Mouse (Mus musculus): ENCODE results near the gene Nutf2. TPM values are rescaled to one million over a fixed set of nuclear protein-coding genes. Genes with fewer than 3 reads are reported as not detected.
"Not testable (repeated sequence)": the region's sequence is repeated elsewhere in the genome, so short reads cannot be mapped to it uniquely, and the experiment has no call there.

Gene Nutf2
- polyA plus RNA-seq, 1 experiment: 9.1 TPM

- peaks cover 77% of the 10 kb centered on the region for H3K4me1 ChIP-seq (ENCODE audit: control insufficient read depth)
Measured at GRCm38 (mm10) chr8:105826861-105827848, 33.2 kb upstream of the Nutf2 start, which contains the start of the genes Ranbp10 and Tsnaxip1. Gene Ranbp10, minus strand, starts transcription at chr8:105827350. Gene Tsnaxip1, plus strand, starts transcription at chr8:105827731.

GRCm38 (mm10) chr8:105833740-105834139 is 26.6 kb upstream of the Nutf2 start:
- H3K27me3 ChIP-seq (ENCODE audit: control insufficient read depth); H3K9me3 ChIP-seq (ENCODE audit: control insufficient read depth, low read length): not testable (repeated sequence)
- peaks cover 73% of the 10 kb centered on the region for H3K4me1 ChIP-seq (ENCODE audit: control insufficient read depth)
- H3K36me3 ChIP-seq (ENCODE audit: control insufficient read depth): peaks cover 35% of the 10 kb centered on the region
- H3K4me3 ChIP-seq (replicated peaks): peak overlapping the region; percentile 63
- TF ChIP-seq TAL1 (IDR thresholded peaks at IDR 0.05; ENCODE audit: low read length): peak; percentile 97
- TF ChIP-seq GATA1 (IDR thresholded peaks at IDR 0.05; ENCODE audit: low read length): peak; percentile 96

More at GRCm38 (mm10) chr8:105826861-105827848, 33.2 kb upstream of the Nutf2 start, which contains the start of the genes Ranbp10 and Tsnaxip1:
- peaks cover 81% of the 10 kb centered on the region for H3K36me3 ChIP-seq (ENCODE audit: control insufficient read depth)
- H3K4me3 ChIP-seq (replicated peaks): peak within 1 kb of the TSS; percentile 87
- TF ChIP-seq GATA1 (IDR thresholded peaks at IDR 0.05; ENCODE audit: low read length): no peak
- no peak for TF ChIP-seq TAL1 (IDR thresholded peaks at IDR 0.05; ENCODE audit: low read length)
- peaks cover 3% of the 10 kb centered on the region for H3K9me3 ChIP-seq (ENCODE audit: control insufficient read depth, low read length)
- no peaks in the 10 kb centered on the region for H3K27me3 ChIP-seq (ENCODE audit: control insufficient read depth)

GRCm38 (mm10) chr8:105835318-105835717 is 25.1 kb upstream of the Nutf2 start:
- Histone ChIP-seq H3K9me3 (ENCODE audit: control insufficient read depth, low read length) (no peaks in the 10 kb centered on the region), H3K4me3 (replicated peaks) (no peak overlapping the region), H3K36me3 (ENCODE audit: control insufficient read depth) (peaks cover 24% of the 10 kb centered on the region), H3K27me3 (ENCODE audit: control insufficient read depth) (no peaks in the 10 kb centered on the region), H3K4me1 (ENCODE audit: control insufficient read depth) (peaks cover 64% of the 10 kb centered on the region)
- TF ChIP-seq TAL1 (IDR thresholded peaks at IDR 0.05; ENCODE audit: low read length) (no peak), GATA1 (IDR thresholded peaks at IDR 0.05; ENCODE audit: low read length) (no peak)

- peaks cover 21% of the 10 kb centered on the region for H3K36me3 ChIP-seq (ENCODE audit: control insufficient read depth)
- no peak overlapping the region for H3K4me3 ChIP-seq (replicated peaks)
- no peak for TF ChIP-seq GATA1 (IDR thresholded peaks at IDR 0.05; ENCODE audit: low read length)
- TF ChIP-seq TAL1 (IDR thresholded peaks at IDR 0.05; ENCODE audit: low read length): no peak
- H3K4me1 ChIP-seq (ENCODE audit: control insufficient read depth): peaks cover 51% of the 10 kb centered on the region
- peaks cover 8% of the 10 kb centered on the region for H3K9me3 ChIP-seq (ENCODE audit: control insufficient read depth, low read length)
- no peaks in the 10 kb centered on the region for H3K27me3 ChIP-seq (ENCODE audit: control insufficient read depth)
Measured at GRCm38 (mm10) chr8:105836991-105837390, 23.4 kb upstream of the Nutf2 start.

- TF ChIP-seq TAL1 (IDR thresholded peaks at IDR 0.05; ENCODE audit: low read length) (no peak), GATA1 (IDR thresholded peaks at IDR 0.05; ENCODE audit: low read length) (peak; percentile 86)
- peaks cover 29% of the 10 kb centered on the region for H3K4me1 ChIP-seq (ENCODE audit: control insufficient read depth)
- peaks cover 29% of the 10 kb centered on the region for H3K36me3 ChIP-seq (ENCODE audit: control insufficient read depth)
- H3K4me3 ChIP-seq (replicated peaks): no peak overlapping the region
- peaks cover 8% of the 10 kb centered on the region for H3K9me3 ChIP-seq (ENCODE audit: control insufficient read depth, low read length)
- no peaks in the 10 kb centered on the region for H3K27me3 ChIP-seq (ENCODE audit: control insufficient read depth)
Measured at GRCm38 (mm10) chr8:105839209-105839608, 21.2 kb upstream of the Nutf2 start.

GRCm38 (mm10) chr8:105846678-105847077 is 13.7 kb upstream of the Nutf2 start:
- Histone ChIP-seq H3K4me3 (replicated peaks) (no peak overlapping the region), H3K9me3 (ENCODE audit: control insufficient read depth, low read length) (no peaks in the 10 kb centered on the region), H3K4me1 (ENCODE audit: control insufficient read depth) (peaks cover 38% of the 10 kb centered on the region), H3K27me3 (ENCODE audit: control insufficient read depth) (no peaks in the 10 kb centered on the region), H3K36me3 (ENCODE audit: control insufficient read depth) (peaks cover 84% of the 10 kb centered on the region)
- TF ChIP-seq TAL1 (IDR thresholded peaks at IDR 0.05; ENCODE audit: low read length): no peak
- TF ChIP-seq GATA1 (IDR thresholded peaks at IDR 0.05; ENCODE audit: low read length): no peak

- TF ChIP-seq TAL1 (IDR thresholded peaks at IDR 0.05; ENCODE audit: low read length) (no peak), GATA1 (IDR thresholded peaks at IDR 0.05; ENCODE audit: low read length) (no peak)
- peaks cover 56% of the 10 kb centered on the region for H3K36me3 ChIP-seq (ENCODE audit: control insufficient read depth)
- no peaks in the 10 kb centered on the region for H3K9me3 ChIP-seq (ENCODE audit: control insufficient read depth, low read length)
- H3K27me3 ChIP-seq (ENCODE audit: control insufficient read depth): no peaks in the 10 kb centered on the region
- H3K4me3 ChIP-seq (replicated peaks): peak overlapping the region; percentile 70
- H3K4me1 ChIP-seq (ENCODE audit: control insufficient read depth): peaks cover 45% of the 10 kb centered on the region
Measured at GRCm38 (mm10) chr8:105850014-105850413, 10.4 kb upstream of the Nutf2 start.

- peak overlapping the region; percentile 70 for H3K4me3 ChIP-seq (replicated peaks)
- no peak for TF ChIP-seq GATA1 (IDR thresholded peaks at IDR 0.05; ENCODE audit: low read length)
- TF ChIP-seq TAL1 (IDR thresholded peaks at IDR 0.05; ENCODE audit: low read length): no peak
- H3K27me3 ChIP-seq (ENCODE audit: control insufficient read depth): no peaks in the 10 kb centered on the region
- H3K36me3 ChIP-seq (ENCODE audit: control insufficient read depth): peaks cover 50% of the 10 kb centered on the region
- H3K4me1 ChIP-seq (ENCODE audit: control insufficient read depth): peaks cover 50% of the 10 kb centered on the region
- H3K9me3 ChIP-seq (ENCODE audit: control insufficient read depth, low read length): no peaks in the 10 kb centered on the region
Measured at GRCm38 (mm10) chr8:105850611-105851010, 9.8 kb upstream of the Nutf2 start.

- Histone ChIP-seq H3K9me3 (ENCODE audit: control insufficient read depth, low read length) (no peaks in the 10 kb centered on the region), H3K4me1 (ENCODE audit: control insufficient read depth) (peaks cover 56% of the 10 kb centered on the region), H3K27me3 (ENCODE audit: control insufficient read depth) (no peaks in the 10 kb centered on the region), H3K4me3 (replicated peaks) (peak overlapping the region; percentile 70), H3K36me3 (ENCODE audit: control insufficient read depth) (peaks cover 43% of the 10 kb centered on the region)
- no peak for TF ChIP-seq TAL1 (IDR thresholded peaks at IDR 0.05; ENCODE audit: low read length)
- no peak for TF ChIP-seq GATA1 (IDR thresholded peaks at IDR 0.05; ENCODE audit: low read length)
Measured at GRCm38 (mm10) chr8:105851651-105852143, 8.7 kb upstream of the Nutf2 start.

Data from erythroblast, embryonic 14.5 days (primary cell).